Mouse (Mus musculus): ENCODE data around the gene Eif3f. TPM values are rescaled to one million over a fixed set of nuclear protein-coding genes. Genes with fewer than 3 reads are reported as not detected.

Eif3f gene
- polyA plus RNA-seq (2015; fragmentation: Nextera tagmentation; extraction: Ambion mirVana): 78.2 and 78.7 TPM in 2 replicates

GRCm38 (mm10) chr7:108933794-108934731, at the start of gene Eif3f:
Gene Eif3f, plus strand, starts transcription at chr7:108934417.
- H3K36me3 ChIP-seq: peaks cover 24% of the 10 kb centered on the region
- peak within 1 kb of the TSS; percentile 84 for H3K9ac ChIP-seq (replicated peaks)
- no peaks in the 10 kb centered on the region for H3K27me3 ChIP-seq
- peak within 1 kb of the TSS; percentile 95 for H3K4me2 ChIP-seq (replicated peaks)
- peak within 1 kb of the TSS; percentile 75 for H3K4me3 ChIP-seq (replicated peaks)
- peaks cover 23% of the 10 kb centered on the region for H3K4me1 ChIP-seq (replicated peaks)
- peak within 1 kb of the TSS; percentile 81 for H3K27ac ChIP-seq
- H3K9me3 ChIP-seq: no peaks in the 10 kb centered on the region
- peak; percentile 97 for ATAC-seq
- 1% methylated on average over 50 of the region's 50 CpGs for WGBS

GRCm38 (mm10) chr7:108884906-108885305, 49.3 kb upstream of the Eif3f start, which contains the start of gene Olfr518:
Gene Olfr518, minus strand, starts transcription at chr7:108885006.
- Histone ChIP-seq H3K36me3 (no peaks in the 10 kb centered on the region), H3K27ac (no peak within 1 kb of the TSS), H3K4me1 (replicated peaks) (no peaks in the 10 kb centered on the region), H3K9me3 (no peaks in the 10 kb centered on the region), H3K4me2 (replicated peaks) (no peak within 1 kb of the TSS), H3K9ac (replicated peaks) (no peak within 1 kb of the TSS), H3K4me3 (replicated peaks) (no peak within 1 kb of the TSS), H3K27me3 (no peaks in the 10 kb centered on the region)
- 81% methylated on average over 4 of the region's 4 CpGs for WGBS
- no peak for ATAC-seq

GRCm38 (mm10) chr7:108894320-108894719, 39.9 kb upstream of the Eif3f start, which contains the start of gene Olfr519:
Gene Olfr519, minus strand, starts transcription at chr7:108894420.
- no peak within 1 kb of the TSS for H3K9ac ChIP-seq (replicated peaks)
- no peaks in the 10 kb centered on the region for H3K4me1 ChIP-seq (replicated peaks)
- ATAC-seq: no peak
- H3K9me3 ChIP-seq: no peaks in the 10 kb centered on the region
- H3K36me3 ChIP-seq: no peaks in the 10 kb centered on the region
- no peak within 1 kb of the TSS for H3K4me3 ChIP-seq (replicated peaks)
- WGBS: 90% methylated on average over 5 of the region's 5 CpGs
- no peak within 1 kb of the TSS for H3K4me2 ChIP-seq (replicated peaks)
- no peak within 1 kb of the TSS for H3K27ac ChIP-seq
- no peaks in the 10 kb centered on the region for H3K27me3 ChIP-seq

GRCm38 (mm10) chr7:108903969-108904368, 30.2 kb upstream of the Eif3f start:
- Histone ChIP-seq H3K36me3 (no peaks in the 10 kb centered on the region), H3K4me2 (replicated peaks) (no peak overlapping the region), H3K27ac (no peak overlapping the region), H3K4me3 (replicated peaks) (no peak overlapping the region), H3K4me1 (replicated peaks) (no peaks in the 10 kb centered on the region), H3K27me3 (no peaks in the 10 kb centered on the region), H3K9me3 (no peaks in the 10 kb centered on the region), H3K9ac (replicated peaks) (no peak overlapping the region)
- no peak for ATAC-seq
- WGBS: 85% methylated on average over 2 of the region's 2 CpGs

- 79% methylated on average over 4 of the region's 4 CpGs for WGBS
- Histone ChIP-seq H3K4me2 (replicated peaks) (no peak overlapping the region), H3K36me3 (no peaks in the 10 kb centered on the region), H3K27me3 (no peaks in the 10 kb centered on the region), H3K27ac (no peak overlapping the region), H3K9me3 (no peaks in the 10 kb centered on the region), H3K9ac (replicated peaks) (no peak overlapping the region), H3K4me3 (replicated peaks) (no peak overlapping the region), H3K4me1 (replicated peaks) (no peaks in the 10 kb centered on the region)
- ATAC-seq: no peak
These were observed 7.2 kb upstream of the Eif3f start for GRCm38 (mm10) chr7:108927043-108927442.

GRCm38 (mm10) chr7:108928280-108929188, 5.7 kb upstream of the Eif3f start:
- no peak overlapping the region for H3K4me2 ChIP-seq (replicated peaks)
- H3K4me3 ChIP-seq (replicated peaks): no peak overlapping the region
- H3K9me3 ChIP-seq: no peaks in the 10 kb centered on the region
- no peaks in the 10 kb centered on the region for H3K4me1 ChIP-seq (replicated peaks)
- H3K27me3 ChIP-seq: no peaks in the 10 kb centered on the region
- no peak for ATAC-seq
- H3K36me3 ChIP-seq: no peaks in the 10 kb centered on the region
- no peak overlapping the region for H3K9ac ChIP-seq (replicated peaks)
- WGBS: 79% methylated on average over 11 of the region's 11 CpGs
- H3K27ac ChIP-seq: no peak overlapping the region

- H3K4me2 ChIP-seq (replicated peaks): no peak within 1 kb of the TSS
- no peak within 1 kb of the TSS for H3K9ac ChIP-seq (replicated peaks)
- peaks cover 2% of the 10 kb centered on the region for H3K4me1 ChIP-seq (replicated peaks)
- WGBS: 84% methylated on average over 6 of the region's 6 CpGs
- ATAC-seq: no peak
- no peaks in the 10 kb centered on the region for H3K9me3 ChIP-seq
- H3K27me3 ChIP-seq: no peaks in the 10 kb centered on the region
- no peak within 1 kb of the TSS for H3K4me3 ChIP-seq (replicated peaks)
- H3K36me3 ChIP-seq: no peaks in the 10 kb centered on the region
- no peak within 1 kb of the TSS for H3K27ac ChIP-seq
These were observed 4.4 kb upstream of the Eif3f start, which contains the start of gene Nlrp10 for GRCm38 (mm10) chr7:108929726-108930393. Gene Nlrp10, minus strand, starts transcription at chr7:108930178.

- Histone ChIP-seq H3K36me3 (peaks cover 32% of the 10 kb centered on the region), H3K9ac (replicated peaks) (peak overlapping the region; percentile 84), H3K27ac (no peak overlapping the region), H3K27me3 (no peaks in the 10 kb centered on the region), H3K4me3 (replicated peaks) (peak overlapping the region; percentile 75), H3K4me2 (replicated peaks) (peak overlapping the region; percentile 95), H3K4me1 (replicated peaks) (peaks cover 23% of the 10 kb centered on the region), H3K9me3 (no peaks in the 10 kb centered on the region)
- 8% methylated on average over 8 of the region's 8 CpGs for WGBS
- ATAC-seq: no peak
These were observed 619 bp downstream of the Eif3f start for GRCm38 (mm10) chr7:108934836-108935235.

- H3K9me3 ChIP-seq: no peaks in the 10 kb centered on the region
- H3K36me3 ChIP-seq: peaks cover 38% of the 10 kb centered on the region
- H3K27ac ChIP-seq: no peak overlapping the region
- H3K4me3 ChIP-seq (replicated peaks): peak overlapping the region; percentile 75
- peak overlapping the region; percentile 95 for H3K4me2 ChIP-seq (replicated peaks)
- ATAC-seq: no peak
- no peaks in the 10 kb centered on the region for H3K27me3 ChIP-seq
- WGBS: 86% methylated on average over 7 of the region's 7 CpGs
- peaks cover 23% of the 10 kb centered on the region for H3K4me1 ChIP-seq (replicated peaks)
- peak overlapping the region; percentile 84 for H3K9ac ChIP-seq (replicated peaks)
These were observed 1.2 kb downstream of the Eif3f start for GRCm38 (mm10) chr7:108935411-108935810.

GRCm38 (mm10) chr7:108936591-108936990, 2.4 kb downstream of the Eif3f start:
- no peak for ATAC-seq
- Histone ChIP-seq H3K9me3 (no peaks in the 10 kb centered on the region), H3K27ac (no peak overlapping the region), H3K4me1 (replicated peaks) (peaks cover 23% of the 10 kb centered on the region), H3K27me3 (no peaks in the 10 kb centered on the region), H3K4me3 (replicated peaks) (no peak overlapping the region), H3K4me2 (replicated peaks) (no peak overlapping the region), H3K9ac (replicated peaks) (no peak overlapping the region), H3K36me3 (peaks cover 50% of the 10 kb centered on the region)
- 97% methylated on average over 4 of the region's 4 CpGs for WGBS

GRCm38 (mm10) chr7:108941466-108941865, 7.2 kb downstream of the Eif3f start:
- Histone ChIP-seq H3K27me3 (no peaks in the 10 kb centered on the region), H3K36me3 (peaks cover 76% of the 10 kb centered on the region), H3K27ac (no peak overlapping the region), H3K9me3 (no peaks in the 10 kb centered on the region), H3K4me1 (replicated peaks) (peaks cover 4% of the 10 kb centered on the region), H3K4me3 (replicated peaks) (no peak overlapping the region), H3K9ac (replicated peaks) (no peak overlapping the region), H3K4me2 (replicated peaks) (no peak overlapping the region)
- no peak for ATAC-seq
- WGBS: 95% methylated on average over 9 of the region's 9 CpGs

Measured in midbrain, embryonic 13.5 days (tissue).